Mouse (Mus musculus): Measurements from ENCODE around the gene Snx29.

The Snx29 gene

GRCm38 (mm10) chr16:11646745-11647289 lies 324.1 kb downstream of the Snx29 start:
- DNase-seq: no peak

GRCm38 (mm10) chr16:11648169-11648688 lies 325.5 kb downstream of the Snx29 start:
- DNase-seq: no peak

- DNase-seq: no peak
Observed at GRCm38 (mm10) chr16:11652686-11653366, 330.1 kb downstream of the Snx29 start.

GRCm38 (mm10) chr16:11655893-11656292 lies 333.2 kb downstream of the Snx29 start:
- no peak for DNase-seq

- DNase-seq: no peak
Observed at GRCm38 (mm10) chr16:11657111-11657510, 334.4 kb downstream of the Snx29 start.

GRCm38 (mm10) chr16:11659111-11659720 lies 336.5 kb downstream of the Snx29 start:
- no peak for DNase-seq

- DNase-seq: no peak
Observed at GRCm38 (mm10) chr16:11664896-11665705, 342.4 kb downstream of the Snx29 start.

GRCm38 (mm10) chr16:11665869-11666268 lies 343.2 kb downstream of the Snx29 start:
- DNase-seq: no peak

GRCm38 (mm10) chr16:11668375-11668774 lies 345.7 kb downstream of the Snx29 start:
- no peak for DNase-seq

- no peak for DNase-seq
Observed at GRCm38 (mm10) chr16:11668878-11669277, 346.2 kb downstream of the Snx29 start.

GRCm38 (mm10) chr16:11670251-11670970 lies 347.7 kb downstream of the Snx29 start:
- no peak for DNase-seq

- DNase-seq: no peak
Observed at GRCm38 (mm10) chr16:11670971-11671310, 348.2 kb downstream of the Snx29 start.

GRCm38 (mm10) chr16:11676006-11676405 lies 353.3 kb downstream of the Snx29 start:
- no peak for DNase-seq

GRCm38 (mm10) chr16:11685264-11685663 lies 362.6 kb downstream of the Snx29 start:
- no peak for DNase-seq

- DNase-seq: no peak
Observed at GRCm38 (mm10) chr16:11685735-11686340, 363.1 kb downstream of the Snx29 start.

GRCm38 (mm10) chr16:11687836-11688235 lies 365.1 kb downstream of the Snx29 start:
- DNase-seq: no peak

GRCm38 (mm10) chr16:11688281-11689005 lies 365.7 kb downstream of the Snx29 start:
- DNase-seq: no peak

GRCm38 (mm10) chr16:11690097-11690496 lies 367.4 kb downstream of the Snx29 start:
- no peak for DNase-seq

- DNase-seq: no peak
Observed at GRCm38 (mm10) chr16:11690756-11691155, 368.0 kb downstream of the Snx29 start.

- DNase-seq: no peak
Observed at GRCm38 (mm10) chr16:11691487-11692200, 368.9 kb downstream of the Snx29 start.

- no peak for DNase-seq
Observed at GRCm38 (mm10) chr16:11692744-11693143, 370.0 kb downstream of the Snx29 start.

Measured in thymus, postnatal 14 days (tissue).